Mouse (Mus musculus): ENCODE measurements around the gene Tcaim. TPM values are rescaled to one million over a fixed set of nuclear protein-coding genes. Genes with fewer than 3 reads are reported as not detected.
A peak's percentile ranks its signal among the peaks of the same experiment; 100 is the strongest.

The Tcaim gene
- polyA plus RNA-seq, 2 experiments, result 6.1 to 7.3 TPM

- no peak overlapping the region for H3K9ac ChIP-seq (ENCODE audit: low read depth, low read length, severe bottlenecking)
- H3K36me3 ChIP-seq (ENCODE audit: control insufficient read depth, insufficient read depth, low read length), result peaks cover 45% of the 10 kb centered on the region
- ATAC-seq (ENCODE audit: low FRiP score, low read depth) (no peak), DNase-seq (ENCODE audit: low spot score) (no peak)
- no peaks in the 10 kb centered on the region for H3K9me3 ChIP-seq (ENCODE audit: control insufficient read depth, low read length)
- no peak overlapping the region for H3K27ac ChIP-seq (replicated peaks; ENCODE audit: low read depth, low read length)
- no peak overlapping the region for H3K4me2 ChIP-seq (replicated peaks; ENCODE audit: low read depth, low read length, severe bottlenecking)
- H3K4me3 ChIP-seq (replicated peaks; ENCODE audit: low read length), result no peak overlapping the region
- H3K27me3 ChIP-seq (ENCODE audit: control insufficient read depth, insufficient read depth, low read length), result no peaks in the 10 kb centered on the region
- TF ChIP-seq POLR2A (IDR thresholded peaks at IDR 0.05; ENCODE audit: borderline replicate concordance, extremely low read depth, insufficient read depth, insufficient read length), result no peak
- H3K4me1 ChIP-seq (ENCODE audit: control insufficient read depth, insufficient read depth, low read length), result no peaks in the 10 kb centered on the region
- WGBS, result 83% methylated on average over 4 of the region's 4 CpGs
Measured at GRCm38 (mm10) chr9:122815239-122815851, 10.0 kb downstream of the Tcaim start.

DNA sequence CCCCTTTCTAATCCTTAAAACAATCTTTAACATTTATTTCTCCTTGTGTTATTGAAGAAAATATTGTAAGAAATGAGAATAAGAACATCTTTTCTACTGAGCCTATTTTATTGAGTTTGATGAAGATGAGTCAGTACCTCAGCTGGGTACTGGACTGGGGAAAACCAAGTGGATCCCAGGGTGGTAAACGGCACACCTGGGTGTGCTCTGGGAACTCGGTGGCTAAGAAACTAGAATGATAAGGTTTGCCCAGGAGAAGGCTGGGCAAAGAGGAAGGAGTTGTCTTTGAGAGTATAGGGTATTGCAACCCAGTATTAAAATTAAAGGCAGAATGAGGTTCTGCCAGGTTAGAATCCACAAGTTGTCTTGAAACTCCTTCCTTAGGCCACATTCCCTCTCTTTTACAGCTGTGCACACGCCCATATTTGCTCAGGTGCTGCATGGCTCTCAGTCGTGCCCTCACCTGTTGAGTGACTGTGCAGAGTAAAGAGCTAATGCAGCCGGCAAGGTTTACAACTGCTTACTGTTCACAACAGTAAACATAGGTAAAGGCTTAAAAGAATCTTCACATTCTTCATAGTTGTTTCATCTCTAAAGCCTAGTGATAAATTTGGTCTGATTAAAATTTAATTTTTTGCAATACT, 18.2 kb downstream of the Tcaim start:
- Histone ChIP-seq H3K9ac (ENCODE audit: low read depth, low read length, severe bottlenecking) (no peak overlapping the region), H3K27ac (replicated peaks; ENCODE audit: low read depth, low read length) (no peak overlapping the region), H3K27me3 (ENCODE audit: control insufficient read depth, insufficient read depth, low read length) (no peaks in the 10 kb centered on the region), H3K9me3 (ENCODE audit: control insufficient read depth, low read length) (no peaks in the 10 kb centered on the region), H3K4me2 (replicated peaks; ENCODE audit: low read depth, low read length, severe bottlenecking) (no peak overlapping the region), H3K4me1 (ENCODE audit: control insufficient read depth, insufficient read depth, low read length) (no peaks in the 10 kb centered on the region), H3K4me3 (replicated peaks; ENCODE audit: low read length) (no peak overlapping the region), H3K36me3 (ENCODE audit: control insufficient read depth, insufficient read depth, low read length) (peaks cover 57% of the 10 kb centered on the region)
- no peak for TF ChIP-seq POLR2A (IDR thresholded peaks at IDR 0.05; ENCODE audit: borderline replicate concordance, extremely low read depth, insufficient read depth, insufficient read length)
- no peak for ATAC-seq (ENCODE audit: low FRiP score, low read depth)
- 91% methylated on average over 5 of the region's 5 CpGs for WGBS
- no peak for DNase-seq (ENCODE audit: low spot score)

- TF ChIP-seq POLR2A (IDR thresholded peaks at IDR 0.05; ENCODE audit: borderline replicate concordance, extremely low read depth, insufficient read depth, insufficient read length), result no peak
- Histone ChIP-seq H3K36me3 (ENCODE audit: control insufficient read depth, insufficient read depth, low read length) (peaks cover 54% of the 10 kb centered on the region), H3K4me1 (ENCODE audit: control insufficient read depth, insufficient read depth, low read length) (no peaks in the 10 kb centered on the region), H3K4me3 (replicated peaks; ENCODE audit: low read length) (no peak overlapping the region), H3K9me3 (ENCODE audit: control insufficient read depth, low read length) (no peaks in the 10 kb centered on the region), H3K9ac (ENCODE audit: low read depth, low read length, severe bottlenecking) (no peak overlapping the region), H3K27ac (replicated peaks; ENCODE audit: low read depth, low read length) (no peak overlapping the region), H3K4me2 (replicated peaks; ENCODE audit: low read depth, low read length, severe bottlenecking) (no peak overlapping the region), H3K27me3 (ENCODE audit: control insufficient read depth, insufficient read depth, low read length) (no peaks in the 10 kb centered on the region)
- ATAC-seq (ENCODE audit: low FRiP score, low read depth) (no peak), DNase-seq (ENCODE audit: low spot score) (no peak)
- 90% methylated on average over 4 of the region's 4 CpGs for WGBS
Measured at GRCm38 (mm10) chr9:122826743-122827142, 21.4 kb downstream of the Tcaim start.

- H3K4me3 ChIP-seq (replicated peaks; ENCODE audit: low read length), result no peak overlapping the region
- DNase-seq (ENCODE audit: low spot score) (no peak), ATAC-seq (ENCODE audit: low FRiP score, low read depth) (no peak)
- TF ChIP-seq POLR2A (IDR thresholded peaks at IDR 0.05; ENCODE audit: borderline replicate concordance, extremely low read depth, insufficient read depth, insufficient read length), result no peak
- no peak overlapping the region for H3K9ac ChIP-seq (ENCODE audit: low read depth, low read length, severe bottlenecking)
- H3K9me3 ChIP-seq (ENCODE audit: control insufficient read depth, low read length), result no peaks in the 10 kb centered on the region
- H3K27me3 ChIP-seq (ENCODE audit: control insufficient read depth, insufficient read depth, low read length), result no peaks in the 10 kb centered on the region
- H3K4me2 ChIP-seq (replicated peaks; ENCODE audit: low read depth, low read length, severe bottlenecking), result no peak overlapping the region
- 82% methylated on average over 4 of the region's 4 CpGs for WGBS
- H3K27ac ChIP-seq (replicated peaks; ENCODE audit: low read depth, low read length), result no peak overlapping the region
- peaks cover 52% of the 10 kb centered on the region for H3K36me3 ChIP-seq (ENCODE audit: control insufficient read depth, insufficient read depth, low read length)
- no peaks in the 10 kb centered on the region for H3K4me1 ChIP-seq (ENCODE audit: control insufficient read depth, insufficient read depth, low read length)
Measured at GRCm38 (mm10) chr9:122829826-122830380, 24.6 kb downstream of the Tcaim start.

GRCm38 (mm10) chr9:122836126-122836525, 30.8 kb downstream of the Tcaim start:
- ATAC-seq (ENCODE audit: low FRiP score, low read depth) (peak; percentile 10; the same call in 1 of the 2 replicates), DNase-seq (ENCODE audit: low spot score) (peak; percentile 9)
- no peaks in the 10 kb centered on the region for H3K9me3 ChIP-seq (ENCODE audit: control insufficient read depth, low read length)
- H3K4me2 ChIP-seq (replicated peaks; ENCODE audit: low read depth, low read length, severe bottlenecking), result peak overlapping the region; percentile 22; the same call in 1 of the 2 replicates
- no peaks in the 10 kb centered on the region for H3K27me3 ChIP-seq (ENCODE audit: control insufficient read depth, insufficient read depth, low read length)
- TF ChIP-seq POLR2A (IDR thresholded peaks at IDR 0.05; ENCODE audit: borderline replicate concordance, extremely low read depth, insufficient read depth, insufficient read length), result no peak
- no peak overlapping the region for H3K4me3 ChIP-seq (replicated peaks; ENCODE audit: low read length)
- peaks cover 23% of the 10 kb centered on the region for H3K4me1 ChIP-seq (ENCODE audit: control insufficient read depth, insufficient read depth, low read length)
- peak overlapping the region; percentile 79 for H3K27ac ChIP-seq (replicated peaks; ENCODE audit: low read depth, low read length)
- WGBS, result 35% methylated on average over 9 of the region's 9 CpGs
- peaks cover 17% of the 10 kb centered on the region for H3K36me3 ChIP-seq (ENCODE audit: control insufficient read depth, insufficient read depth, low read length)
- no peak overlapping the region; the same call in 1 of the 2 replicates for H3K9ac ChIP-seq (ENCODE audit: low read depth, low read length, severe bottlenecking)

All from limb, embryonic 14.5 days (tissue).